Mouse (Mus musculus): ENCODE data around the gene Nwd1.

GRCm38 (mm10) chr8:72646060-72646767, at the start of gene Nwd1:
- TF ChIP-seq CTCF (IDR thresholded peaks at IDR 0.05; ENCODE audit: low read depth, low read length) (no peak), POLR2A (IDR thresholded peaks at IDR 0.05; ENCODE audit: insufficient read depth, low read length) (no peak), EP300 (IDR thresholded peaks at IDR 0.05; ENCODE audit: insufficient read depth, low read depth, low read length) (no peak)

Data from ES-Bruce4 (cell line).